23 mouse cellular contexts compared by ENCODE assay signal in genomic region chr5:90565205-90565604, GRCm38 (mm10). TPM values are rescaled to one million over a fixed set of nuclear protein-coding genes. Genes with fewer than 3 reads are reported as not detected.
"Had no signal": no experiment of that assay in that cellular context is flagged by ENCODE, and none has a peak within 500 bp of the region (broad histone marks: within the 10 kb centered on the region; RNA-seq: fewer than 3 reads in every experiment).

No protein-coding gene starts in this region.

- H3K4me1 ChIP-seq: midbrain, embryonic 10.5 days; midbrain, embryonic 12.5 days; neural tube, embryonic 13.5 days; neural tube, embryonic 15.5 days; stomach, embryonic 15.5 days had no signal

- H3K4me3 ChIP-seq: midbrain, embryonic 10.5 days; midbrain, embryonic 12.5 days; myocyte; neural tube, embryonic 13.5 days; neural tube, embryonic 15.5 days; stomach, embryonic 15.5 days had no signal

- ATAC-seq: midbrain, embryonic 16.5 days had no signal

- H3K4me2 ChIP-seq: lung, embryonic 14.5 days; midbrain, embryonic 12.5 days; neural tube, embryonic 13.5 days; neural tube, embryonic 15.5 days; stomach, embryonic 15.5 days had no signal

- H3K27me3 ChIP-seq: midbrain, embryonic 12.5 days; neural tube, embryonic 13.5 days; neural tube, embryonic 15.5 days; stomach, embryonic 15.5 days had no signal

- H3K36me3 ChIP-seq: midbrain, embryonic 10.5 days; midbrain, embryonic 12.5 days; neural tube, embryonic 13.5 days; neural tube, embryonic 15.5 days; stomach, embryonic 15.5 days had no signal

- DNase-seq: lung, adult 18-20 months; lung, embryonic 14.5 days; lung, postnatal 10 days; lung, postnatal 4 days; midbrain, embryonic 14.5 days; right cerebral cortex, postnatal 14 days; thymus, adult 2 months; thymus, postnatal 25 days; thymus, postnatal 4 days had no signal

- H3K27ac ChIP-seq: midbrain, embryonic 10.5 days; midbrain, embryonic 12.5 days; neural tube, embryonic 13.5 days; neural tube, embryonic 15.5 days; stomach, embryonic 15.5 days; stomach, postnatal 0 days had no signal

- H3K9me3 ChIP-seq: midbrain, embryonic 10.5 days; midbrain, embryonic 12.5 days; neural tube, embryonic 13.5 days; neural tube, embryonic 15.5 days; stomach, embryonic 15.5 days had no signal

- H3K9ac ChIP-seq: lung, embryonic 14.5 days; midbrain, embryonic 12.5 days; neural tube, embryonic 13.5 days; neural tube, embryonic 15.5 days; stomach, embryonic 15.5 days had no signal

RNA-seq across cellular contexts. Expression of gene 5830473C10Rik, which starts 4.3 kb away (rescaled TPM):
- total RNA-seq: megakaryocyte, adult 5-6 weeks; megakaryocyte-erythroid progenitor cell, adult 5-6 weeks had no signal
- polyA plus RNA-seq: midbrain, embryonic 10.5 days; midbrain, embryonic 12.5 days; midbrain, embryonic 14.5 days; midbrain, embryonic 16.5 days; myocyte; neural tube, embryonic 11.5 days; neural tube, embryonic 13.5 days; spleen, adult 2 months; stomach, postnatal 0 days; thymus, adult 2 months; urinary bladder, adult 2 months had no signal

RNA-seq across cellular contexts. Expression of gene Afm, which starts 46.5 kb away (rescaled TPM):
- total RNA-seq: megakaryocyte, adult 5-6 weeks; megakaryocyte-erythroid progenitor cell, adult 5-6 weeks had no signal
- polyA plus RNA-seq: lung, embryonic 14.5 days; lung, embryonic 16.5 days; midbrain, embryonic 10.5 days; midbrain, embryonic 12.5 days; midbrain, embryonic 14.5 days; midbrain, embryonic 16.5 days; myocyte; neural tube, embryonic 11.5 days; neural tube, embryonic 13.5 days; neural tube, embryonic 15.5 days; thymus, adult 2 months; urinary bladder, adult 2 months had no signal
